Mouse (Mus musculus): ENCODE measurements at regions not wholly inside any gene's neighbourhood (a gene's known extent, or its start where the extent isn't known, plus 50 kb on each side); places are given as distances from the start of the nearest gene placed in this dataset.

DNA sequence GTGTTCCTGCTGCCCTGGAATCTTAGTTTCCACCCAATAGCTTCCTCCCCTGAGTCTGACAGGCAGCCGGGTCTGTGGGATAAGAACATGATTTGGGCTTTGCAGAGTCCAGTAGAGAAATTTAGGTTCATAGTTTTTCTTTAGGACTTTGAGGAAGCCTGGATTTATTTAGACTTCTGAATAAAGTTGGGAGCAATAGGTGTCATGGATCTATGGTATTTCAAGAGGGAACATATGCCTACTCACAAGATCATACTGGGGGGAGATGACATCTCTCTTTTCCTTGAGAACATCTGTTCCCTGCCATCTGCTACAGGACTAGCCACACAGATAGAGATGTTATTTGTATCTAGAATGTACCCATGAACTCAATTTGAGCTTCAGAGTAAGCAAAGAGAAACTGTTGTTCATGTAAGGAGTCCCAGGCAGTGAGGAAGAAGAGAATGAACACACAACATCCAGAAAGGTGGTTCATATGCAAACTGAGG is 188.1 kb upstream of the Mpped2 start:
- DNase-seq (no peak), ATAC-seq (ENCODE audit: low read depth) (no peak)
- H3K9ac ChIP-seq = no peak overlapping the region
- H3K4me3 ChIP-seq (replicated peaks) = no peak overlapping the region
- H3K9me3 ChIP-seq (replicated peaks) = no peaks in the 10 kb centered on the region
- H3K4me2 ChIP-seq = no peak overlapping the region
- peaks cover 1% of the 10 kb centered on the region for H3K4me1 ChIP-seq (replicated peaks)
- no peaks in the 10 kb centered on the region for H3K36me3 ChIP-seq
- H3K27ac ChIP-seq = no peak overlapping the region
- H3K27me3 ChIP-seq = no peaks in the 10 kb centered on the region
- WGBS (ENCODE audit: insufficient replicate concordance) = 61% methylated on average over 1 of the region's 1 CpGs

GRCm38 (mm10) chr2:106511889-106512288 is 181.2 kb upstream of the Mpped2 start:
- Histone ChIP-seq H3K4me3 (replicated peaks) (no peak overlapping the region), H3K36me3 (no peaks in the 10 kb centered on the region), H3K4me2 (no peak overlapping the region), H3K27ac (no peak overlapping the region), H3K27me3 (no peaks in the 10 kb centered on the region), H3K9me3 (replicated peaks) (no peaks in the 10 kb centered on the region), H3K9ac (no peak overlapping the region), H3K4me1 (replicated peaks) (no peaks in the 10 kb centered on the region)
- ATAC-seq (ENCODE audit: low read depth) (no peak), DNase-seq (no peak)
- WGBS (ENCODE audit: insufficient replicate concordance) = 51% methylated on average over 9 of the region's 9 CpGs

DNA sequence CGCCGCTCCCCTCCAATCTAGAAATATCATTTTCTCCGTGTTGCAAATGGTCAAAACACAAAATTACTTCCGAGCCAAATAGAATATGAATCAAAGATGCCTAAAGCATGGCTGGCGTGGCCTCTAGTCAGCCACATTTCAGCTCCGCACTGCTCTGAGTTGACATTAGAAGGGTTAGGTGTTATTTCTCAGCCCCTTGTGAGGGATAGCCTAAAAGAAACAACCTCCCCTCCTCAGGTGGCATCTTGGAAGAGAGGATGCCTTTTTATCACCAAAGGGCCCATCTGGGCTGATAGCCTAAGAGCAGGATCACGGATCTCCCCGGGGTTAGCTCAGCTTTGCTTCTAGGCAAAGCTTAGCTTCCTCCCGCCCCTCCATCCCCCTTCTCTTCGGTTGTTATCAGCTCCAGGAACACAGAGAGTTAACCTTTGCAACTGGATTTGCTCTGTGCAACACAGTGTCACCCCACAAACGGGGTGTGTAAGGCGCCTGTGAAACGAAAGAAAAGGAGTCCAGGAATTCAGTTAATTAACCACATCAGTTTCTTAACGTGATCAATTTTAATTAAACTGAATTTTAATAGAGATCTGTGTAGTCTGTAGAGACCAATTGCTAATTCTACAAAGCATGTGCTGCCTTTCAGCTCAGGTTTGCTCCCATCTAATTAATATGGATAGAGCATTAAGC is 180.6 kb upstream of the Mpped2 start:
- no peak for DNase-seq
- H3K9ac ChIP-seq = no peak overlapping the region
- ATAC-seq (ENCODE audit: low read depth) = no peak
- 45% methylated on average over 14 of the region's 14 CpGs for WGBS (ENCODE audit: insufficient replicate concordance)
- H3K27me3 ChIP-seq = no peaks in the 10 kb centered on the region
- H3K4me3 ChIP-seq (replicated peaks) = no peak overlapping the region
- H3K36me3 ChIP-seq = no peaks in the 10 kb centered on the region
- no peaks in the 10 kb centered on the region for H3K9me3 ChIP-seq (replicated peaks)
- no peaks in the 10 kb centered on the region for H3K4me1 ChIP-seq (replicated peaks)
- no peak overlapping the region for H3K27ac ChIP-seq
- no peak overlapping the region for H3K4me2 ChIP-seq

DNA sequence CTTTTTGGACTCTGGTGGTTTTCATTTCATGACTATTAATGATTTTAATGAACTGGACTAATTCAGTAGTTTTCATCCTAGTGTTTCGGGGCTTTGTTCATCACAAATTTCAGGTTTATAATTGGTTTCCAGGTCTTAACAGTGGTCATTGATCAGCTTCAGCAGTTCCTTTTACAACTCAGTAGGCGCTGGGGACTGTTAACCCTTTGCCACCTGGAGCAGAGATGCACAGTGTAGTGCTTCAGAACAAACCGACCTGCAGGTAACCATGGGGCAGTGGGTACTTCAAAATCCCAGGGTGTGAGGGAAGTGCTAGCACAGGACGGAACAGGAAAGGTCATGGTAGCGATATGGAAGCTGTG is 180.1 kb upstream of the Mpped2 start:
- ATAC-seq (ENCODE audit: low read depth) (no peak), DNase-seq (no peak)
- Histone ChIP-seq H3K27ac (no peak overlapping the region), H3K9ac (no peak overlapping the region), H3K4me1 (replicated peaks) (no peaks in the 10 kb centered on the region), H3K36me3 (no peaks in the 10 kb centered on the region), H3K27me3 (no peaks in the 10 kb centered on the region), H3K9me3 (replicated peaks) (no peaks in the 10 kb centered on the region), H3K4me3 (replicated peaks) (no peak overlapping the region), H3K4me2 (no peak overlapping the region)
- WGBS (ENCODE audit: insufficient replicate concordance) = 51% methylated on average over 5 of the region's 5 CpGs

- H3K4me1 ChIP-seq (replicated peaks) = no peaks in the 10 kb centered on the region
- H3K4me2 ChIP-seq = no peak overlapping the region
- H3K36me3 ChIP-seq = no peaks in the 10 kb centered on the region
- no peak for ATAC-seq (ENCODE audit: low read depth)
- H3K9me3 ChIP-seq (replicated peaks) = no peaks in the 10 kb centered on the region
- WGBS (ENCODE audit: insufficient replicate concordance) = 68% methylated on average over 5 of the region's 5 CpGs
- H3K27ac ChIP-seq = no peak overlapping the region
- no peak for DNase-seq
- no peak overlapping the region for H3K4me3 ChIP-seq (replicated peaks)
- H3K9ac ChIP-seq = no peak overlapping the region
- H3K27me3 ChIP-seq = no peaks in the 10 kb centered on the region
Measured at GRCm38 (mm10) chr2:106517224-106517623, 175.8 kb upstream of the Mpped2 start.

DNA sequence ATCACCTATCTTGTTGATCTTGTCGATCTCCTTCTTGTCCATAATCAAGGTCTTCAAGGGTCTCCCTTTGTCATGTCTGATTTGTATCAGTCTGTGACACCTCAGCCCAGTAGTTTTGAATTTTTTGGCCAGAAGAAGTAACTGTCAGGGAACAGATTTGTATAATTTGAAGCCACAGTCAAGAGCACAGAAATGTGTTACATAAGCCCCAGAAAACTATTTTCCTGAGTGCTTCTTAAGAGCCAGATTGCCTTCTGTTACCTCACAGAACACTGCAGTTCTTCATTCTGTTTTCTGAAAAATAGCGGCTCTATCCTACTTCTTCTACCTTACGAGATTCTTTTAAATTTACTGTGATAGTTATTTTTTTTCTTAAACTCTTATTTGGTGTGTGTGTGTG is 170.1 kb upstream of the Mpped2 start:
- ATAC-seq (ENCODE audit: low read depth) = no peak
- 78% methylated on average over 3 of the region's 3 CpGs for WGBS (ENCODE audit: insufficient replicate concordance)

GRCm38 (mm10) chr2:106527008-106527407 is 166.1 kb upstream of the Mpped2 start:
- no peaks in the 10 kb centered on the region for H3K27me3 ChIP-seq
- H3K4me2 ChIP-seq = no peak overlapping the region
- no peak overlapping the region for H3K4me3 ChIP-seq (replicated peaks)
- WGBS (ENCODE audit: insufficient replicate concordance) = 31% methylated on average over 2 of the region's 2 CpGs
- DNase-seq (no peak), ATAC-seq (ENCODE audit: low read depth) (no peak)
- H3K9ac ChIP-seq = no peak overlapping the region
- H3K27ac ChIP-seq = no peak overlapping the region
- no peaks in the 10 kb centered on the region for H3K4me1 ChIP-seq (replicated peaks)
- no peaks in the 10 kb centered on the region for H3K36me3 ChIP-seq
- no peaks in the 10 kb centered on the region for H3K9me3 ChIP-seq (replicated peaks)

More for the DNA sequence above, 170.1 kb upstream of the Mpped2 start:
- Histone ChIP-seq H3K36me3 (no peaks in the 10 kb centered on the region), H3K9me3 (replicated peaks) (no peaks in the 10 kb centered on the region), H3K4me3 (replicated peaks) (no peak overlapping the region), H3K4me1 (replicated peaks) (no peaks in the 10 kb centered on the region), H3K27ac (no peak overlapping the region), H3K4me2 (no peak overlapping the region), H3K9ac (no peak overlapping the region), H3K27me3 (no peaks in the 10 kb centered on the region)
- DNase-seq = no peak

DNA sequence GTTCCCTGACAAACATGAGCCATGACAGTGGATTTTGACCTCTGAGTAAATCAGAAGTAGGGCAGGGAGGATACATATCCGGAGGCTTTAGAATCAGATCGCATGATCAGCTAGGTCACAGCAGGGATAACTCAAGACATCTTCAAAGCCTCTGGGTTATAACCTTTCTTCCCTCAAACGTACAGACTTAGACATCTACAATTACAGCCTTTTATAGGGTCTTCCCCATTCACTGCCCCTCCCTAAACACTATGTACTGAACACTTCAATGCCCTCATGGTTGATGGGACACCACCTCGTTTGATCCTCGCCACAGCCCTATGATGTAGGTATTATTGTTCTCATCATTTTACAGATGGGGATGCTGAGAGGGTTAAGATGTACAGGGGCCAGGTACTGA is 163.8 kb upstream of the Mpped2 start:
- WGBS (ENCODE audit: insufficient replicate concordance) = 65% methylated on average over 5 of the region's 5 CpGs
- Histone ChIP-seq H3K4me2 (no peak overlapping the region), H3K9me3 (replicated peaks) (no peaks in the 10 kb centered on the region), H3K27me3 (no peaks in the 10 kb centered on the region), H3K4me3 (replicated peaks) (no peak overlapping the region), H3K9ac (no peak overlapping the region), H3K36me3 (no peaks in the 10 kb centered on the region), H3K4me1 (replicated peaks) (no peaks in the 10 kb centered on the region), H3K27ac (no peak overlapping the region)
- no peak for DNase-seq
- no peak for ATAC-seq (ENCODE audit: low read depth)

- Histone ChIP-seq H3K36me3 (no peaks in the 10 kb centered on the region), H3K4me1 (replicated peaks) (no peaks in the 10 kb centered on the region), H3K27ac (no peak overlapping the region), H3K27me3 (no peaks in the 10 kb centered on the region), H3K4me3 (replicated peaks) (no peak overlapping the region), H3K9me3 (replicated peaks) (no peaks in the 10 kb centered on the region), H3K4me2 (no peak overlapping the region), H3K9ac (no peak overlapping the region)
- ATAC-seq (ENCODE audit: low read depth) (no peak), DNase-seq (no peak)
- WGBS (ENCODE audit: insufficient replicate concordance) = 45% methylated on average over 2 of the region's 2 CpGs
Measured at GRCm38 (mm10) chr2:106529746-106530145, 163.3 kb upstream of the Mpped2 start.

DNA sequence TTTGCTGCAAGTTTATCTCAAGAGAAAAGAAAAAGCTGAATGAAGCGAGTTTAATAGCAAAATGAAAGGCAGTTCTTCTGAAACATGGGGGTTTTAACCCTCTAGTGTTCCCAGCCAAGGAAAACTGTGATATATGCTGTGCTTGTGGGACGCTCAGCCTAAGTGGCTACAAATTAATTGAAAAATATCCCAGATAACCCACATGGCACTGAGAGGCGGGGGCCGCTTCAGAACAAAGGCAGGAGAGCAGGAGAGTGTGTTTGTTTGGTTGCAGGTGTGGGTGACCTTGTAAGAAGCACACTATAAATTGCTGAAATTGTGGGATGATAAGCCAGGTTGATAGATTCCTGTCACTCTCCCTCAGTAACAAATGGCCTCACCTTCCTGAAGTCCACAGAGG is 154.7 kb upstream of the Mpped2 start:
- Histone ChIP-seq H3K9ac (no peak overlapping the region), H3K27me3 (no peaks in the 10 kb centered on the region), H3K36me3 (no peaks in the 10 kb centered on the region), H3K9me3 (replicated peaks) (no peaks in the 10 kb centered on the region), H3K4me2 (no peak overlapping the region), H3K27ac (no peak overlapping the region), H3K4me1 (replicated peaks) (no peaks in the 10 kb centered on the region), H3K4me3 (replicated peaks) (no peak overlapping the region)
- no peak for DNase-seq
- ATAC-seq (ENCODE audit: low read depth) = no peak
- WGBS (ENCODE audit: insufficient replicate concordance) = 57% methylated on average over 4 of the region's 4 CpGs

DNA sequence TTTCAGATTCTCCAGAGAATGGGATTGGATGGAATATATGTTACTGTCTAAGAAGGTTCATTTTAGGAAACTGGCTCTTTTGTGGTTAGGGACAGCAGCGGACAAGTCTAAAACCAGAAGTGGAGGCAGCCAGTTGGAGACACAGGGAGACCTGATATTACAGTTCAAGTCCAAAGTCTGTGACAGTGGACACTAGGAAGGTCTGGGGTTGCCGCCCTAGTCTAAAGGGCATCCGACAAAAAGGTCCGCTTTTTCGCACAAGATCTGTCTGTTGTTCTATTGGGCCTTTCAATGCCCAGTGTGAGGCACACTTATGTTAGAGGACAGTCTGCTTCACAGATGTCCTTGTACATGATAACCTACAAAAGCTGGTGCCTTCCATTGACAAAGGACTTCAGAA is 152.9 kb upstream of the Mpped2 start:
- Histone ChIP-seq H3K4me2 (no peak overlapping the region), H3K9me3 (replicated peaks) (no peaks in the 10 kb centered on the region), H3K27ac (no peak overlapping the region), H3K4me1 (replicated peaks) (no peaks in the 10 kb centered on the region), H3K36me3 (no peaks in the 10 kb centered on the region), H3K27me3 (no peaks in the 10 kb centered on the region), H3K4me3 (replicated peaks) (no peak overlapping the region), H3K9ac (no peak overlapping the region)
- DNase-seq = no peak
- WGBS (ENCODE audit: insufficient replicate concordance) = 78% methylated on average over 5 of the region's 5 CpGs
- no peak for ATAC-seq (ENCODE audit: low read depth)

- ATAC-seq (ENCODE audit: low read depth) (no peak), DNase-seq (no peak)
- no peaks in the 10 kb centered on the region for H3K27me3 ChIP-seq
- H3K9ac ChIP-seq = no peak overlapping the region
- 61% methylated on average over 4 of the region's 4 CpGs for WGBS (ENCODE audit: insufficient replicate concordance)
- no peaks in the 10 kb centered on the region for H3K9me3 ChIP-seq (replicated peaks)
- H3K4me1 ChIP-seq (replicated peaks) = no peaks in the 10 kb centered on the region
- no peaks in the 10 kb centered on the region for H3K36me3 ChIP-seq
- no peak overlapping the region for H3K4me3 ChIP-seq (replicated peaks)
- H3K27ac ChIP-seq = no peak overlapping the region
- no peak overlapping the region for H3K4me2 ChIP-seq
Measured at GRCm38 (mm10) chr2:106547117-106547516, 146.0 kb upstream of the Mpped2 start.

All from liver, embryonic 13.5 days (tissue).